Mouse (Mus musculus): ENCODE data around the gene Cdk10. TPM values are rescaled to one million over a fixed set of nuclear protein-coding genes. Genes with fewer than 3 reads are reported as not detected.
A peak's percentile ranks its signal among the peaks of the same experiment; 100 is the strongest.

Cdk10 gene
- polyA plus RNA-seq, 1 experiment, result 31.0 TPM

- H3K27me3 ChIP-seq (ENCODE audit: control insufficient read depth, insufficient read depth, insufficient read length), result no peaks in the 10 kb centered on the region
- no peak overlapping the region for H3K4me2 ChIP-seq (ENCODE audit: low read depth)
- no peaks in the 10 kb centered on the region for H3K36me3 ChIP-seq (ENCODE audit: control insufficient read depth, insufficient read depth)
- H3ac ChIP-seq (ENCODE audit: control insufficient read depth, insufficient read length), result no peak overlapping the region
- H3K4me3 ChIP-seq, result no peak overlapping the region
- TF ChIP-seq MAX (IDR thresholded peaks at IDR 0.05; ENCODE audit: low read depth) (no peak), CEBPB (IDR thresholded peaks at IDR 0.05; ENCODE audit: insufficient read depth, poor library complexity, severe bottlenecking) (no peak), MYOD1 (IDR thresholded peaks at IDR 0.05; ENCODE audit: control insufficient read depth in 1 of 3, insufficient read length in 2 of 3, low read depth in 2 of 3) (peak in 2 of 3 experiments; percentile 93), SRF (IDR thresholded peaks at IDR 0.05; ENCODE audit: control insufficient read depth, insufficient read length, low read depth) (no peak), TCF3 (IDR thresholded peaks at IDR 0.05; ENCODE audit: insufficient read length, low read depth) (peak; percentile 71), REST (IDR thresholded peaks at IDR 0.05; ENCODE audit: insufficient read depth, insufficient read length) (no peak), POLR2A (IDR thresholded peaks at IDR 0.05; ENCODE audit: insufficient read length, low read depth) (peak; percentile 39), MYOG (IDR thresholded peaks at IDR 0.05; ENCODE audit: control insufficient read depth in 1 of 3, insufficient read depth in 1 of 3, insufficient read length in 2 of 3, low read depth in 2 of 3) (peak in 2 of 3 experiments; percentile 95 to 97), E2F4 (IDR thresholded peaks at IDR 0.05; ENCODE audit: insufficient read depth) (no peak), POLR2AphosphoS2 (IDR thresholded peaks at IDR 0.05; ENCODE audit: insufficient read length, low read depth) (peak; percentile 91), USF1 (IDR thresholded peaks at IDR 0.05; ENCODE audit: low read depth) (no peak), TCF12 (IDR thresholded peaks at IDR 0.05; ENCODE audit: insufficient read depth, poor library complexity, severe bottlenecking) (no peak)
- no peaks in the 10 kb centered on the region for H3K79me2 ChIP-seq (ENCODE audit: control insufficient read depth, insufficient read depth)
These were observed 8.7 kb downstream of the Cdk10 start for GRCm38 (mm10) chr8:123233300-123233699.

GRCm38 (mm10) chr8:123233760-123234159 lies 9.1 kb downstream of the Cdk10 start:
- Histone ChIP-seq H3K79me2 (ENCODE audit: control insufficient read depth, insufficient read depth) (no peaks in the 10 kb centered on the region), H3ac (ENCODE audit: control insufficient read depth, insufficient read length) (no peak overlapping the region), H3K36me3 (ENCODE audit: control insufficient read depth, insufficient read depth) (no peaks in the 10 kb centered on the region), H3K4me2 (ENCODE audit: low read depth) (no peak overlapping the region), H3K4me3 (no peak overlapping the region), H3K27me3 (ENCODE audit: control insufficient read depth, insufficient read depth, insufficient read length) (no peaks in the 10 kb centered on the region)
- no peak for TF ChIP-seq MYOD1 (IDR thresholded peaks at IDR 0.05; ENCODE audit: control insufficient read depth in 1 of 3, insufficient read length in 2 of 3, low read depth in 2 of 3)
- no peak for TF ChIP-seq MAX (IDR thresholded peaks at IDR 0.05; ENCODE audit: low read depth)
- no peak for TF ChIP-seq REST (IDR thresholded peaks at IDR 0.05; ENCODE audit: insufficient read depth, insufficient read length)
- no peak for TF ChIP-seq MYOG (IDR thresholded peaks at IDR 0.05; ENCODE audit: control insufficient read depth in 1 of 3, insufficient read depth in 1 of 3, insufficient read length in 2 of 3, low read depth in 2 of 3)
- TF ChIP-seq POLR2A (IDR thresholded peaks at IDR 0.05; ENCODE audit: insufficient read length, low read depth), result no peak
- no peak for TF ChIP-seq CEBPB (IDR thresholded peaks at IDR 0.05; ENCODE audit: insufficient read depth, poor library complexity, severe bottlenecking)
- peak; percentile 3 for TF ChIP-seq POLR2AphosphoS2 (IDR thresholded peaks at IDR 0.05; ENCODE audit: insufficient read length, low read depth)
- TF ChIP-seq TCF3 (IDR thresholded peaks at IDR 0.05; ENCODE audit: insufficient read length, low read depth), result no peak
- TF ChIP-seq E2F4 (IDR thresholded peaks at IDR 0.05; ENCODE audit: insufficient read depth), result no peak

GRCm38 (mm10) chr8:123234918-123235519 lies 10.4 kb downstream of the Cdk10 start:
- Histone ChIP-seq H3K4me3 (peak overlapping the region; percentile 23), H3K79me2 (ENCODE audit: control insufficient read depth, insufficient read depth) (no peaks in the 10 kb centered on the region), H3K36me3 (ENCODE audit: control insufficient read depth, insufficient read depth) (no peaks in the 10 kb centered on the region), H3K27me3 (ENCODE audit: control insufficient read depth, insufficient read depth, insufficient read length) (no peaks in the 10 kb centered on the region), H3K4me2 (ENCODE audit: low read depth) (peak overlapping the region; percentile 79), H3ac (ENCODE audit: control insufficient read depth, insufficient read length) (no peak overlapping the region)
- peak; percentile 72 for TF ChIP-seq POLR2AphosphoS2 (IDR thresholded peaks at IDR 0.05; ENCODE audit: insufficient read length, low read depth)
- TF ChIP-seq MAX (IDR thresholded peaks at IDR 0.05; ENCODE audit: low read depth), result no peak

- Histone ChIP-seq H3ac (ENCODE audit: control insufficient read depth, insufficient read length) (peak within 1 kb of the TSS; percentile 1), H3K79me2 (ENCODE audit: control insufficient read depth, insufficient read depth) (no peaks in the 10 kb centered on the region), H3K4me2 (ENCODE audit: low read depth) (peak within 1 kb of the TSS; percentile 79), H3K4me3 (peak within 1 kb of the TSS; percentile 23), H3K27me3 (ENCODE audit: control insufficient read depth, insufficient read depth, insufficient read length) (no peaks in the 10 kb centered on the region), H3K36me3 (ENCODE audit: control insufficient read depth, insufficient read depth) (no peaks in the 10 kb centered on the region)
- TF ChIP-seq REST (IDR thresholded peaks at IDR 0.05; ENCODE audit: insufficient read depth, insufficient read length) (no peak), USF1 (IDR thresholded peaks at IDR 0.05; ENCODE audit: low read depth) (no peak), CEBPB (IDR thresholded peaks at IDR 0.05; ENCODE audit: insufficient read depth, poor library complexity, severe bottlenecking) (no peak), POLR2A (IDR thresholded peaks at IDR 0.05; ENCODE audit: insufficient read length, low read depth) (peak; percentile 28), E2F4 (IDR thresholded peaks at IDR 0.05; ENCODE audit: insufficient read depth) (no peak), POLR2AphosphoS2 (IDR thresholded peaks at IDR 0.05; ENCODE audit: insufficient read length, low read depth) (peak; percentile 18), MAX (IDR thresholded peaks at IDR 0.05; ENCODE audit: low read depth) (no peak), SRF (IDR thresholded peaks at IDR 0.05; ENCODE audit: control insufficient read depth, insufficient read length, low read depth) (no peak), TCF12 (IDR thresholded peaks at IDR 0.05; ENCODE audit: insufficient read depth, poor library complexity, severe bottlenecking) (no peak)
These were observed 11.2 kb downstream of the Cdk10 start, which contains the start of gene Spata2l for GRCm38 (mm10) chr8:123235520-123236497. TSS of gene Spata2l (minus strand) at chr8:123236233.
